Mouse (Mus musculus) lung, postnatal 0 days (tissue): Measurements from ENCODE around the gene Cfap99. TPM values are rescaled to one million over a fixed set of nuclear protein-coding genes. Genes with fewer than 3 reads are reported as not detected.

Source experiments
- ATAC-seq: fragments of 200-750 bp; cut with Nextera tagmentation; 2 replicates; pipeline ENCODE4 v1.8.0; 2017; ENCODE audit warnings: moderate library complexity
- DNase-seq: peaks from one replicate; pipeline ENCODE4 v3.0.0-alpha.2; 2016; ENCODE audit warnings: low spot score
- H3K27ac ChIP-seq: fragments of 300-500 bp; sonication (generic); 2 replicates; pipeline ENCODE4 v1.5.1; 2014; ENCODE audit warnings: antibody characterized with exemption, mild to moderate bottlenecking, low read length, mixed read lengths
- H3K27me3 ChIP-seq: fragments of 300-500 bp; sonication (generic); replicated peaks from 2 replicates; pipeline ENCODE4 v1.6.1; 2014; ENCODE audit warnings: low read length, mixed read lengths; ENCODE audit not compliant: insufficient read depth
- H3K36me3 ChIP-seq: fragments of 300-500 bp; sonication (generic); 2 replicates; pipeline ENCODE4 v1.6.1; 2014; ENCODE audit warnings: low read length, mixed read lengths; ENCODE audit not compliant: insufficient read depth
- H3K4me1 ChIP-seq: fragments of 300-500 bp; sonication (generic); 2 replicates; pipeline ENCODE4 v1.6.1; 2014; ENCODE audit warnings: antibody characterized with exemption, low read depth, low read length, mixed read lengths; ENCODE audit not compliant: insufficient read depth
- H3K4me2 ChIP-seq: fragments of 300-500 bp; sonication (generic); replicated peaks from 2 replicates; pipeline ENCODE4 v1.6.1; 2014; ENCODE audit warnings: low read depth, mild to moderate bottlenecking, low read length, moderate library complexity, mixed read lengths
- H3K4me3 ChIP-seq: fragments of 300-500 bp; sonication (generic); 2 replicates; pipeline ENCODE4 v1.5.1; 2014; ENCODE audit warnings: low read depth, low read length
- H3K9ac ChIP-seq: fragments of 300-500 bp; sonication (generic); replicated peaks from 2 replicates; pipeline ENCODE4 v1.6.1; 2014; ENCODE audit warnings: low read depth, mild to moderate bottlenecking
- H3K9me3 ChIP-seq: fragments of 300-500 bp; sonication (generic); 2 replicates; pipeline ENCODE4 v1.6.1; 2016; ENCODE audit warnings: low read length, mixed read lengths
- CTCF ChIP-seq: IDR thresholded peaks from 2 replicates; pipeline ENCODE4 v1.5.1; 2016; ENCODE audit warnings: antibody characterized with exemption, mild to moderate bottlenecking
- EP300 ChIP-seq: IDR thresholded peaks from 2 replicates; pipeline ENCODE4 v1.6.1; 2016; ENCODE audit warnings: antibody characterized with exemption, mild to moderate bottlenecking, control low read depth
- WGBS: fragments of 180-500 bp; shearing (Covaris S2); extraction: QIAGEN DNeasy Blood & Tissue Kit; methylation state at CpG from one replicate; pipeline ENCODE4 v1.1.7; 2014; 5-methylcytosine and 5-hydroxymethylcytosine counted together
- polyA plus RNA-seq: library from polyadenylated mRNA; unstranded; fragments of >200 nt; fragmentation: Nextera tagmentation; extraction: Ambion mirVana; gene quantifications from 2 replicates; pipeline ENCODE4 v1.2.1, GENCODE M21; 2015

Gene Cfap99
- polyA plus RNA-seq, 1 experiment from 2014 or later: 0.35 TPM

DNA sequence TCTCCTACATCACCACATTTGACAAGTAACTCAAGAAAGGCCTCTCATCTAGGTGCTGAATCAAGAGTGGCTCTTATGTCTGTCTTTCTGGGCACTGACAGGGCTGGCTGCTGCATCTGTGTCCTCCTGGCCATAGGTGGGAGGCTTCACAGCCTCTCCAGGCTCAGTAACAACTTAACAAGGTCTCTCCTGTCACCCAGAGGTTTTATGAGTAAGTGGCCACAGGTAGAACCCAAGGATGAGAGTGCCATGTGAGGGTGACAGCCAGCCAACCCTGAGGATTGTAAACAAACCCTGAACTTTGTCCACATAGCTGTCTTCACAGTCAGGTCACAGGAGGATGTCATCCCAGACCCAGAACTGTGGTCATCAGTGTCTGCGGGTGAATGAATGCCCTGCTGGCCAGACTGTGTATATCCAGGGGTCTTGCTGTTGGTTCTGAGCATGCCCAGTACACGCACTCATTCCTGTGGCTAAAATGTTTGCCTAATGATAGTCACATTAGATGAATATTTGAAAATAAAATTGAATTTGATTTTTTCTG, 31.2 kb downstream of the Cfap99 start:
- Histone ChIP-seq H3K9ac (no peak overlapping the region), H3K27ac (no peak overlapping the region), H3K27me3 (no peaks in the 10 kb centered on the region), H3K4me1 (no peaks in the 10 kb centered on the region), H3K36me3 (no peaks in the 10 kb centered on the region), H3K4me3 (no peak overlapping the region), H3K9me3 (no peaks in the 10 kb centered on the region), H3K4me2 (no peak overlapping the region)
- DNase-seq (no peak), ATAC-seq (no peak)
- WGBS: 53% methylated on average over 2 of the region's 2 CpGs
- TF ChIP-seq EP300 (no peak), CTCF (no peak)

DNA sequence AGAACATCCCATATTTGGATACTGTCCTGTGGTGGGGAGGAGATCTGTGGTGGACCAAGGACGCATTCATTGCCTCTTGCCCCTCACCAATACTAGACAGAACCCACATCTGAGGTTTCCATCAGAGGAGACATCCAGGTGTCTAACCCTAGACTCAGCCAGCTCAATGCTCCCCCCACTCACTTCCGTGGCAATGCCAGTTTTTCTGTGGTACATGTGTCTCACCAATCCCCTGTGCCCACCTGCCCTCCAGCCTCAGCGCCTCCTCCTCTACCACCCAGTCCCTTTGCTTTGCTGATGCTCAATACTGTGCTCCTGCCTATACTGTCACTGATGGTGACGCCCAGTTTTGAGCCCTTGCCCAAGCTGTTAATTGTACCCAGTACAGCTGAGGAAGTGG, 32.8 kb downstream of the Cfap99 start:
- WGBS: 83% methylated on average over 4 of the region's 4 CpGs
- Histone ChIP-seq H3K4me1 (no peaks in the 10 kb centered on the region), H3K27ac (no peak overlapping the region), H3K9me3 (no peaks in the 10 kb centered on the region), H3K27me3 (no peaks in the 10 kb centered on the region), H3K9ac (no peak overlapping the region), H3K4me2 (no peak overlapping the region), H3K36me3 (no peaks in the 10 kb centered on the region), H3K4me3 (no peak overlapping the region)
- ATAC-seq (no peak), DNase-seq (no peak)
- TF ChIP-seq CTCF: no peak
- TF ChIP-seq EP300: no peak

DNA sequence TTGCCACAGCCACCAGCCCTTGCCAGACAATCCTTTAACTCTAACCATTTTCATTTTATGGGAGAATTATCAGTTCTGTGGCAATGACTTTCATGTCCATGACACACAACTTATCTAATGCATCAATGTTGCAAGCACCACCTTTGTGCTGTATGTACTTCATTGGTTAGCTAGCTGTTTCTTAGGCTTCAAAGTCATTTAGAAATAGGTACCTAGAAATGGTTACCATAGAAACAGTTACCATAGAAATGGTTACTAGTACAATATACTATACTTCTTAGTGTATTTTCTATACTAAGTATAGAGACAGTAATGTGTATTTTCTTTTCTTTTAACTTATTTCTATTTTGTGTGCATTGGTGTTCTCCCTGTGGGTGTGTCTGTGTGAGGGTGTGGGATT, 36.9 kb downstream of the Cfap99 start:
- H3K27me3 ChIP-seq: no peaks in the 10 kb centered on the region
- no peak overlapping the region for H3K27ac ChIP-seq
- DNase-seq (no peak), ATAC-seq (no peak)
- H3K36me3 ChIP-seq: no peaks in the 10 kb centered on the region
- no peak for TF ChIP-seq CTCF
- TF ChIP-seq EP300: no peak
- no peaks in the 10 kb centered on the region for H3K9me3 ChIP-seq
- no peak overlapping the region for H3K4me3 ChIP-seq
- no peaks in the 10 kb centered on the region for H3K4me1 ChIP-seq
- no peak overlapping the region for H3K9ac ChIP-seq
- no peak overlapping the region for H3K4me2 ChIP-seq

DNA sequence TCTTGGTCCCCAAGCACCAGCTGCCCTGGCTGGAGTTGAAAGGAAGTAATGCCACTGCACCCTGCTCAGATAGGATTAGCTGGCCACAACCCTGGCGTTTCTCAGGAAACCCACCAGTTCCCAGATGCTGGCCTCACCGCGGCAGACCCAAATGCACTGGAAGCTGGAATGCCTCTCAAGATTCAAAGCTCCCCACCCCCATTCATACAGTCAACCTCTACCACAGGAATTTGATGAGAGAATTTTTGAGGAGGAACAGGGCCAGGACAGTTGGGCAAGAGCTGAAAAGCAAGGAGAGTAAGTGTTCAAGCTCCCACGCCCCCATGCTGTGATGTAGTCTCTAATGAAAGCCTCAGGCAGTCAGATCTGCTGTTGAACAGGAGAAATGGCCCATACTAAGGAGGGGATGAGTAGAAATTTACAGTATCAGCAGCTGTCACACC, 37.9 kb downstream of the Cfap99 start:
- H3K27me3 ChIP-seq: no peaks in the 10 kb centered on the region
- no peak overlapping the region for H3K4me3 ChIP-seq
- peak; percentile 26; the same call in 1 of the 2 replicates for TF ChIP-seq EP300
- no peak for TF ChIP-seq CTCF
- H3K9me3 ChIP-seq: no peaks in the 10 kb centered on the region
- no peaks in the 10 kb centered on the region for H3K36me3 ChIP-seq
- WGBS: 12% methylated on average over 4 of the region's 4 CpGs
- DNase-seq (peak; percentile 74), ATAC-seq (peak; percentile 81)
- H3K4me2 ChIP-seq: 0 out of 2 replicates have a peak overlapping the region, but pooled peaks have one; percentile 53
- H3K4me1 ChIP-seq: no peaks in the 10 kb centered on the region
- H3K27ac ChIP-seq: no peak overlapping the region
- H3K9ac ChIP-seq: no peak overlapping the region

DNA sequence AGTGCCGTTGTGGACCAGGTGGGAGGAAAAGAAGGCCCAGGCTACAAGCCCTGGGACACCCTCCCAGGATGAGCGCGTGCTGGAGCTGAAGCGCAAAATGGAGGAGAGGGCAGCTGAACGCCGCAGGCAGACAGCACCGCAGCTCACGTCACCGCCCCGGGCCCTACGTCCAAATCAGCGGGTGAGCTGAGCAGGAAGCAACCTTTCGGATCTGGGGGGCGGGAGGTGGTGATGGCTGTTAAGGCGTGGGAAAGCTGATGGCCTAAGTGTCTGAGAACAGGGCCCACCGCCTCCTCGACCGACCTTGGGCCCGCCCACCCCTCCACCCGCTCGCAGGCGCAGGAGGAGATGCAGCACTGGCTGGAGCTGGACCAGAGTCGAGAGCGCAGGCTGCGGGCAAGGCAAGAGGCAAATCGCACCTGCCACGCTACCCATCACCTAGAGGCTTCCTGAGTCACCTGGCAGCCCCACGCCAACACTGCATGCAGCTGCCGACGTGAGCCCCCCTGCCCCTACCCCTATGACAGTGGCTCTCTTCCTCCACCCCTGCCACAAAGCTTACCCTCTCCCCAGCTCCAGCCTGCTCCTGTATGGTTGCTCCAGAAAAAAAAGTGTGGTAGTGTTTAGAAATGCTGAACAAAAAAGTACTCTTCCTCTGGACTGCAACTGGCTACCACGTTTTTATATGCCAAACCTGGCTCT, 38.6 kb downstream of the Cfap99 start:
- TF ChIP-seq CTCF: no peak
- TF ChIP-seq EP300: no peak
- DNase-seq (no peak), ATAC-seq (peak; percentile 38)
- Histone ChIP-seq H3K9me3 (no peaks in the 10 kb centered on the region), H3K27me3 (no peaks in the 10 kb centered on the region), H3K36me3 (no peaks in the 10 kb centered on the region), H3K27ac (no peak overlapping the region), H3K4me2 (peak overlapping the region; percentile 53), H3K4me3 (0 out of 2 replicates have a peak overlapping the region, but pooled peaks have one; percentile 15), H3K9ac (0 out of 2 replicates have a peak overlapping the region, but pooled peaks have one; percentile 12), H3K4me1 (no peaks in the 10 kb centered on the region)
- 14% methylated on average over 31 of the region's 31 CpGs for WGBS

DNA sequence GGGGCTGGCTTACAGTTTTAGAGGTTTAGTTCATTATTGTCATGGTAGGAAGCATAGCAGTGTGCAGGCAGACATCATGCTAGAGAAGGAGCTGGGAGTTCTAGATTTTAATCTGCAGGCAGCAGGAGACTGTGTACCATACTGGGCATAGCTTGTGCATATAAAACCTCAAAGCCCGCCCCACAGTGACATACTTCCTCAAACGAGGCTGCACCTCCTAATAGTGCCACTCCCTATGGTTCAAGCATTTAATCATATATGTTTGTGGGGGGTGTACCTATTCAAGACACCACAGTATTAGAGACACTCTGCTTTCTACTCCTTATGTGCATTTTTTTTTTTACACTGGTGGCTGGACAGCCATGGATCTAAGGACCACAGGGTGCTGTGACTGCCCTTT, 41.7 kb downstream of the Cfap99 start:
- DNase-seq: no peak

More for the DNA sequence above, 41.7 kb downstream of the Cfap99 start:
- Histone ChIP-seq H3K4me3 (no peak overlapping the region), H3K36me3 (no peaks in the 10 kb centered on the region), H3K9ac (no peak overlapping the region), H3K4me1 (no peaks in the 10 kb centered on the region), H3K9me3 (no peaks in the 10 kb centered on the region), H3K27me3 (no peaks in the 10 kb centered on the region), H3K4me2 (no peak overlapping the region), H3K27ac (no peak overlapping the region)
- no peak for ATAC-seq
- TF ChIP-seq CTCF: no peak
- TF ChIP-seq EP300: no peak
- 82% methylated on average over 2 of the region's 2 CpGs for WGBS
